Mouse (Mus musculus): ENCODE measurements around the gene Cd37. TPM values are rescaled to one million over a fixed set of nuclear protein-coding genes. Genes with fewer than 3 reads are reported as not detected.

The Cd37 gene
- total RNA-seq (2022) = 1 to 10 TPM; 2.1 to 5.8 (median 3.0) TPM

- DNase-seq (ENCODE audit: low spot score) = no peak
Measured at GRCm38 (mm10) chr7:45238723-45239496, at the start of gene Cd37. TSS of gene Cd37 (minus strand) at chr7:45239115.

- DNase-seq (ENCODE audit: low spot score) = no peak
Measured at GRCm38 (mm10) chr7:45286486-45286885, 47.6 kb upstream of the Cd37 start.

DNA sequence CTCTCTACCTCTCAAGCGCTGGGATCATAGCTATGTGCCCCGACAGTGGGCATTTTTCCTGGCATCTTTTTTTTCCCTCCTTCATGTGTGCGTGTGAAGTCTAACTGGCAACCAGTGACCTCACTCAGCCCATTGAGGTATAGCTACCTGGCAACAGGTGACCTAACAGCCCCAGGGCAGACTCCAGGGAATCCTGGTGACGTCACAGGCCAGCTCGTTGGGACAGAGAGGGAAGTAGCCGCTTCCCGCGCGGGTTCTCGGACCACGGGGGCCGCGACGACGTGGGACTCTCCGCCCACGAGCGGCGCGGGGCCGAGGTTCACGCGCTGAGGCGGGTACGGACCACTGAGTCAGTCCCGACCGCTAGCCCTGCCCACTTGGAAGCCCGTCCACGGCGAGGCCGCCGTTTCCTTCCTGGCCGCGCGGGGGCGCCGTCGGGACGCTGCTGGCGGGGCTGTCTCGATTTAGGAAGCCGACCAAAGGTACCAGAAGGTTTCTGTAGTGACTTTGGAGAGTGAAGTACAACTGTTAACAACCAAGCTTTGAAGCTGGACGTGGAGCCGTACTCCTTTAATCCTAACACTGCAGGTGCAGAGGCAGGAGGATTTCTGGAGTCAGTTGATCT lies 38.3 kb upstream of the Cd37 start, which contains the start of gene Slc6a21:
Gene Slc6a21 (plus strand): TSS at position 378 of the 625 bp plus-strand sequence.
- peak; percentile 60 for DNase-seq (ENCODE audit: low spot score)

DNA sequence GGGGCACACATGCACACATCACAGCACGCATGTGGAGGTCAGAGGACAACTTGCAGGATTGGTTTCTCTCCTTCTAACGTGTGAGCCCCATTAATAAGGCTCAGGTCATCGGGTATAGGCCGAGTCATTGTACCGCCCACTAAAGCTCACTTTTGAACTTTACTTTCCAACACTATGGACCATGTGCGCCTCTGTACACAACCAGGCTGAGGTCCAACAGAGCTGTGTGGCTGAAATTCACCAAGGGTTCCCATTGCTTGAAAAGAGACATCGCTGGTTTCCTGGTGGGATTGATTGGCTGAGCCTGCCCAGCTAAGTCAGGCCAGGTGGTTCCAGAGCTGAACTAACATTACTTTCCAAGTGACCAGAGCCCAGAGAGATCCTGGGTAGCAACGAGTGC lies 34.8 kb upstream of the Cd37 start:
- no peak for DNase-seq (ENCODE audit: low spot score)

- DNase-seq (ENCODE audit: low spot score) = no peak
Measured at GRCm38 (mm10) chr7:45272786-45273412, 34.0 kb upstream of the Cd37 start.

DNA sequence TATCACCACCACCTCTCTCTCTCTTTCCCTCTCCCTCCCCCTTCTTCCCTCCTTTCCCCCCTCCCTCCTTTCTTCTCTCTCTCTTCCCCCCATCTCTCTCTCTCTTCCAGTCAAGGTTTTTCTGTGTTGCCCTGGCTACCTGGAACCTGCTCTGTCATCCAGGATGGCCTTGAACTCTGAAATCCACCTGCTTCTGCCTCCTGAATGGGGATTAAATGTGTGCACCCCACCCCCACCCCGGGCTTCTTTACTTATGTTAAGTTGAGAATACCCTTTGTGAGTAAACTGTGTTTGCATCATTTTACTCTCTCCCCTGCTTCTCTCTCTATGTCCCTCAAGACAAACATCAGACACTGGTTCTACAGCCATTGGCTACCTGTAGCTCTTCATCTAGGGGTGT lies 26.6 kb upstream of the Cd37 start:
- no peak for DNase-seq (ENCODE audit: low spot score)

- DNase-seq (ENCODE audit: low spot score) = no peak
Measured at GRCm38 (mm10) chr7:45264348-45264747, 25.4 kb upstream of the Cd37 start.

- DNase-seq (ENCODE audit: low spot score) = no peak
Measured at GRCm38 (mm10) chr7:45263006-45263607, 24.2 kb upstream of the Cd37 start.

DNA sequence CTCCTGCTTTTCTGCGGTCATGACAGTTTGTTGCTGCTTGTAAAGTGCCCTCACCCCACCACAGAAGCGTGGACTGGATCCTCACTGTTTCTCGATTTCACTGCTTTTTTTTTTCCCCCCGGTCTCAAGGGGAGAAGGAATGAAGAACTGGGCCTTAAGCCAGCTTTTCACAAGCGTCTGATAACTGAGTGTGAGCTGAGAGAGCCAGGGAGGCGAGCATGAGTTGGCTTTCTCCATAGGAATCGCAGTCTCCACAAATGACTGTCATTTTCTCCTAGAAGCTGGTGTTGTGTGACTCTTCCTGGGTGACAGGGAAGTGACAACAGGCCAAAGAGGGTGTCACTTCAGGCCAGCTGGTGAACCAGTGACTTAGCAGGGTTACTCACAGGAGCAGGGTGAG lies 23.4 kb upstream of the Cd37 start:
- no peak for DNase-seq (ENCODE audit: low spot score)

- DNase-seq (ENCODE audit: low spot score) = no peak
Measured at GRCm38 (mm10) chr7:45259281-45259680, 20.4 kb upstream of the Cd37 start.

GRCm38 (mm10) chr7:45257063-45257840 lies 18.3 kb upstream of the Cd37 start:
- DNase-seq (ENCODE audit: low spot score) = no peak

DNA sequence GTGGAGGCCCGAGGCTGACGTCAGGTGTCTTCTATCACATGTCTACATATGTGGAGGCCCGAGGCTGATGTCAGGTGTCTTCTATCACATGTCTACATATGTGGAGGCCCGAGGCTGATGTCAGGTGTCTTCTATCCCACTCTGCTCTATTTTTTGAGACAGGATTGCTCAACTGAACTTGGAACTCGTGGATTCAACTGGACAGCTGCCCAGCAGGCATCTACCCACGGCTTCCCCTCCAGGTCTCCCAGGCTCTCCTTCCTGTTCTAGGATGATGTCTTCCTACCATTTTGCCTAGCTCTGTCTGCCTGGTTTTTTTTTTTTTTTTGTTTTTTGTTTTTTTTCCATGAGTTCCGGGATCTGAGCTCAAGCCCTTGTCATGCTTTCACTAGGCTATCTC lies 16.9 kb upstream of the Cd37 start:
- peak; percentile 16 for DNase-seq (ENCODE audit: low spot score)

- no peak for DNase-seq (ENCODE audit: low spot score)
Measured at GRCm38 (mm10) chr7:45253806-45254205, 14.9 kb upstream of the Cd37 start.

DNA sequence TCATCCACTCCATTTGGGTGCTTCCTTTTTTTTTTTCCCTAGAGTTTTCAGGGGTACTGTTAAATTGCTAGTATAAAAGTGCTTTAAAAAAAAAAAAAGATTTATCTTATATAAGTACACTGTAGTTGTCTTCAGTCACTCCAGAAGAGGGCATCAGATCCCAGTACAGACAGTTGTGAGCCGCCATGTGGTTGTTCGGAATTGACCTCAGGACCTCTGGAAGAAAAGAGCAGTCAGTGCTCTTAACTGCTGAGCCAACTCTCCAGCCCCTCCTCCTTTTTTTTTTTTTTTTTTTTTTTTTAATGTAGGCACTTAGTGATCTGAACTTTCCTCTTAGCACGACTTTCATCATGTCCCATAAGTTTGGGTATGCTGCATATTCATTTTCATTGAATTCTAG lies 8.8 kb upstream of the Cd37 start:
- no peak for DNase-seq (ENCODE audit: low spot score)

- no peak for DNase-seq (ENCODE audit: low spot score)
Measured at GRCm38 (mm10) chr7:45241389-45241749, 2.5 kb upstream of the Cd37 start.

GRCm38 (mm10) chr7:45240633-45241388 lies 1.9 kb upstream of the Cd37 start, which contains the start of gene Slc6a16:
TSS of gene Slc6a16 (plus strand) at chr7:45241085.
- no peak for DNase-seq (ENCODE audit: low spot score)

GRCm38 (mm10) chr7:45240109-45240508 lies 1.2 kb upstream of the Cd37 start:
- no peak for DNase-seq (ENCODE audit: low spot score)

DNA sequence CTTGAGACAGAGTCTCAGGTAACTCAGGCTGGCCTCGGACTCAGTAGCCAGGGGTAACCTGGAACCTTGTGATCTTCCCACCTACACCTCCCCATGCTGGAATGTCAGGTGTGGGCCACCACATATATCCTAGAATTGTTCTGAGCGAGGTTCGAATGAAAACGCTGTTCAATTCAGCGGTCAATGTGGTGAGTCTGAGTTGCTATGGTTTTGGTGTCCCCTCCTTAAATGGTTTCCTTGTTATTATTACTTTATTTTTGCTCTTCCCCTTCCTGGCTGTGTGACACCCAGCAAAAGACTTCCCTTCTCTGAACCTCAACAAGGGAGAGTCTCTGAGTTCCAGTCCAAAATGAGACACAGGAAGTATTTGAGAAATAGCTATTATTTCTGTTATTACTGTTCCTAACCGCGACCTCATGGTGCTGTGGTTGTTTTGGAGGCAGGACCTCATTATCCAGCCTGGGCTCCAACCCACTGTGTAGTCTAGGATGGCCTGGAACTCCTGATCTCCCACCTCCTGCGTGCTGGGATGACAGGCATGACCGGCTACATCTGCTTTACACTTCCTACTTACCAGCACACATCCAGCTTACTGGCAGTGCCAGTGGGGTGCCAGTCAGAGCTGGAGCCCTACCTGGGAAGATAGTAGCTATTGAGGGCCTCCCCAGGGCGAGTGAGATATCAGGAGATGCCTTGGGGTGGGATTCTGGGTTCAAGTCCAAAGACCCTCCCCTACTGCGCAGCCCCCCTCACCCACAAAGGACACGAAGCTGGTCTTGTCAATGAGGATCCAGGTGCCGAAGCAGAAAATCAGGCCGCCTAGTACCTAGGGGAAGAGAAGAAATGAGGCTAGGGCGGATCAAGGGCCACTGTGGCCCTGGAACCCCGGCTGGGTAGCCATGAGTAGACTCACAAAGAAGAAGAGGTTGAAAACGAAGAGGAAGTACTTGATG lies 892 bp downstream of the Cd37 start:
- DNase-seq (ENCODE audit: low spot score) = no peak

- no peak for DNase-seq (ENCODE audit: low spot score)
Measured at GRCm38 (mm10) chr7:45235656-45236180, 3.2 kb downstream of the Cd37 start.

Measured in heart, adult 8-10 months (tissue).